Mouse (Mus musculus) cerebral cortex, adult 2 months (tissue): ENCODE results near the gene Gm9573.

Source experiments
- WGBS: fragments of 180-500 bp; shearing (Covaris S2); methylation state at CpG from one replicate; pipeline ENCODE4 v1.1.7; 2018; 5-methylcytosine and 5-hydroxymethylcytosine counted together

The Gm9573 gene

DNA sequence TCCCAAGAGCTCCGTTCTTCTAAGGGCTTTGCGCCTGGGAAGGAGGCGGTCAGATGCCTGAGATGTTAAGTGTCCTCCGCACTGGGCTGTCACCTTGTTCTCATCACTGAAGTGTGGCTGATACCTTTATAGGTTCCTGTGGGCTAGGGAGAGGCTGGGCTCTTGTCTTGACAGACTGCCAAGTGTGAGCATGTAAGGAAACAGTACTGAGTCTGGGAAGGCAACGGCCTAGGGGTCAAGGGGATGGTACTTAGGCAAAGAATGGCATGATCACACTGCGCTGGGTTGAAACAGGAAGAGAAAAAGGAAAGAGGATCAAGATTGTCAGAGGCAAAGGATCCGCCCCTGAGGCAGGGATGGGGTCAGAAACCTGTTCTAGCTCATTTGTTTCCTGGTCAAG, at the start of gene Gm9573:
Gene Gm9573, minus strand, starts transcription at position 101 of the 400 bp plus-strand sequence.
- WGBS: 87% methylated on average over 7 of the region's 7 CpGs

DNA sequence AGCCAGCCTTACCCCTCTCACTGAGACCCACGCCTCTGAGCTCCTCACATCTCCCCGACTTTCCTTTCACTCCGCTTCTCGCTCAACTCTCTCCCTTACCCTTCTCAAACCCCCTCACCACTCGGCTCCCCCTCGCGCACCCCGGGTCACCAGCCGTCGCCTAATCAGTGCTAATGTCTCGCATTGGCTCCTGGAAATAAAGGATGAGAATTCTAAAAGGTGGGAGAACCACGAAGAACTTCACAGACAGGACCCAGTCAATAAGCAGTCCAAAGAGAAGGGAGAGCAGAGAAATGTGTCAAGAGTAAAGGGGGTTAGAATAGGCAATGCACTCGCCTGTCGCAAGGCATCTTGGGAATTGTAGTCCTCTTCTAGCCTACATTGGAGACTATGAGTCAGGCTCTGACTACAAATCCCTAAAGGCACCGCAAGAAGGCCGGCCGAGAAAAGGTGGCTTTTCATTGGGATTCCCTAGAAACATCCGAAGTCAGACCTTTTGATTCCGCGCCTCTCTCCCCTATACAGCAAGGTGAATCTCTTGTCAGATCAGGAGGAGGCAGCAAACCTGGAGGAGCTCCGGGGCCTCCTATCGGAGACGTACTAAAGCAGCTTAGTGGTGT, 47.1 kb upstream of the Gm9573 start, which contains the start of gene Gtf2h4:
Gene Gtf2h4, minus strand, starts transcription at position 324 of the 620 bp plus-strand sequence.
- WGBS: 2% methylated on average over 23 of the region's 23 CpGs

DNA sequence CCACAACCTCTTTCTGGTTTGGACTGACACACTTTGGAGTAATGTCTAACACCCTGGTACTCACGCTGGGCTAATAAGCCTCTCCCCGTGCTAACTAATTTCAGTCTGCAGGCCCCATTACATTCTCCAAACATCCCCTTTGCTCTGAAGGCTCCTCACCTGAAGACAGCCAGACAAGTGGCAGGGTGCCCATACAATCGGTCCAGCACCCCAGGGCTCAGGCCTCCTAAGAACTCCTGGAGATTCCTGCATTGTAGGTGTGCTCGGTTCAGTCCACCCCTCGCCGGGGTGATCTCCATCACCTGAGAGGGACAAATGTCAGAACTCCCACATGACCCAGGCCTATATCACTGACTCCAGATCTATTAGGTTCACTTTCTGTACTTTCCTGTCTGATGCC, 46.1 kb upstream of the Gm9573 start:
- WGBS: 83% methylated on average over 6 of the region's 6 CpGs

- WGBS: 76% methylated on average over 6 of the region's 6 CpGs
Observed at GRCm38 (mm10) chr17:35671846-35672245, 45.4 kb upstream of the Gm9573 start.

DNA sequence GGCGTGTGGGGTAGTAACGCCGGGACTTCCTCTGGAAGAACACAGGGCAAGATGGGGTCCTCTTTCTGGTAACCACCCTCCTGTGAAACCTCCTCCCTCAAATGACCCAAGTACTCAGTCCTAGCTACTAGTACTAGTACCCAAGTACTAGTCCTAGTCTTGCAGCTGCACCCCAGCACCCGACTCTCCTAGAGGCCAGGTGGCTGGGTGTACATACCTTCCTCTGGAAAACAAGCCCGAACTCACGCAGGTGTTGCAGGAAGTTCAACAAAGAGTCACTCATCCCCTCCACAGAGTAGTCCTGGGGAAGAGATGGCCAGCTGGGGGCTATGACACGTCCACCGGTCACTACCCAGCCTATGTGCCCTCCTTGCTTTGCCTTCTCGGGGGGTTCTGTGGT, 43.3 kb upstream of the Gm9573 start:
- WGBS: 93% methylated on average over 9 of the region's 9 CpGs

DNA sequence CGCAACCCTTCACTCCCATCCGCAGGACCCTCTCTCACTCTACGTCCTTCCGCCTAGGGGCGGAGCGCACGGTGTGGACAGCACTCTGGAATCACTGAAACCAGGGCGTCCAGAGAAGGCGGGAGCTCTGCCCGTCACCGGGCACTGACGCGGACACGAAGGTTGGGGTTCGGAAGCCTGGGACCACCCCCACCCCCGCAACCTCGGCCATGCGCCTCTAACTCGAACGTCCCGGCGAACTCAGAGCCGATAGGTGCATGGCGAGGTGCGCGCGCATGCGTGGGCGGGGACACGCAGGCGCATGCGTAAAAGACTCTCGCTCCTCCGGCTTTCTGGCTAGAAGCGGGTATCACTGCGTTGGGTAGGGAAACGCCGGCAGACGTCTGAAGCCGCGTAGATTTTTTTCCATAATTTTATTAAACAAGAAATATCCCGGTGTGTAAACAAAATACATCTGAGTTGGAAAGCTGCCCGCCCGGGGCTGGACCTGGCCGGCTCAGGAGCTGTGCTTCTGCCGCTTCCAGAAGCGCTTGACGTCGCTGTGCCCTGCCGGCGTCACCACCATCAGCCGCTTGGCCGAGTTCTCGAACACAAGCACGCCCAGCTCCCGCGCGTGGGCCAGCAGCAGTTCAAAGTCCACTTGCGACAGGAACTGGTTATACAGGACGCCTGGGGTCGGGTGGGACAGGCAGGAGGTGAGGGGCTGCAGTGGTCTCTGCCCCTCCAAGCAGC, 41.1 kb upstream of the Gm9573 start, which contains the start of gene Vars2:
Gene Vars2, minus strand, starts transcription at position 259 of the 732 bp plus-strand sequence.
- WGBS: under 1% methylated on average over 61 of the region's 61 CpGs

DNA sequence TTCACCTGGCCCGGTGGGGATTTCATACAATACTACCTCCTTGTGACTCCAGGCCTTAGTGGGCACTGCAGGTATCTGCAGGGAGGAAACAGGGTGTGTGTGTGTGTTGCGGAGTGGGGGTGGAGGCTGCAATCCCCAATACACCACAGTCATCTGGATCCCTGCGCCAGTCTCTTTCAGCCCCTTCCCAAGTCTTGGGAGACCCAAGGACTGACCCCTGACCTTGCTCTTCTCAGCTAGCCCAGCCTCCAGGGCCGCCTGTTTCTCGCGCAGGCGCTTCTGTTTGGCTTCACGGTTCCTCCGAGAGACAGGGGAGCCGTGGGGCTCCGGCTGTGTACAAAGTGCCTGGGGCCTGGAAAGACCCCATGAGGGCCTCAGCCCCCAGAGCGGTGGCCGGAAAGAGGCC, 40.4 kb upstream of the Gm9573 start:
- 5% methylated on average over 13 of the region's 13 CpGs for WGBS

GRCm38 (mm10) chr17:35665957-35666515, 39.6 kb upstream of the Gm9573 start:
- WGBS: 74% methylated on average over 17 of the region's 17 CpGs

DNA sequence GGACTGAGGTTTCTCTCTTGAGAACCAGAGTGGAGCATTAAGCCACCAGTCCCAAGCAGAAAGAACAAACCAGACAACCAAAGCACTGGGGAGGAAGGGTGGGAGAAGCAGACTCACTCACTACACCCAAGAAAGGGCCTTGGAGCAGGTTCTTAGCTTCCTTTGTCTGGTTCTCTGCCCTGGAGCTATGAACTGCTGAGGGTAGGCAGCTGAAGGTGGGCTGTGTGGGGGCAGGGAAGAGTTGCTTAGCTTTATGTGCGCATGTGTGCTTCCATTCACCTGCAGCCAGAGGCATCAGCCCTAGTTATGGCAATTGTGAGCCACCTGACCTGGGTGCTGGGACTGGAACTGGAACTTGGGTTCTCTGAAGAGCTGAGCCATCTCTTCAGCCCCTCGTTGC, 26.6 kb upstream of the Gm9573 start:
- 77% methylated on average over 2 of the region's 2 CpGs for WGBS

GRCm38 (mm10) chr17:35649429-35649828, 23.0 kb upstream of the Gm9573 start:
- WGBS: 74% methylated on average over 2 of the region's 2 CpGs

GRCm38 (mm10) chr17:35643609-35644236, 17.3 kb upstream of the Gm9573 start, which contains the start of gene Mucl3:
Gene Mucl3 (minus strand): TSS chr17:35643695.
- WGBS: 77% methylated on average over 13 of the region's 13 CpGs

DNA sequence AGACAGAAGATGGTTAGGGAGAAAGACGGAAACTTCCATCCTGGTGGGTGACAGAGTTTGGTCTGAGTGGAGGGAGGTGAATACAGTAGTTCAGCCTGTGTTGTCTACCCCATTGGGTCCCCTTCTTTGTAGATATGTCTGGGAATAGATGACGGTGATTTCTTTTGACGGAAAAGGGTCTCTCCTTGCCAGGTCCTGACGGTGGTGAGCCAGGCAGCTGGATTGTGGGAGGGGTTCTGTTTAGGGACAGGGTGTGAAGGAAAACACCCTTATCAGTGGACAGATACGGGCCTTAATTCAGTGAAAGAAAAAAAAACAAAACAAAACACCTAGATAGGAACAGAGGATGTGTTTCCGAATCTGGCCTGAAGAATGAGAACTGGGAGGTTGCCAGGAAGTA, 12.9 kb upstream of the Gm9573 start:
- 59% methylated on average over 6 of the region's 6 CpGs for WGBS

DNA sequence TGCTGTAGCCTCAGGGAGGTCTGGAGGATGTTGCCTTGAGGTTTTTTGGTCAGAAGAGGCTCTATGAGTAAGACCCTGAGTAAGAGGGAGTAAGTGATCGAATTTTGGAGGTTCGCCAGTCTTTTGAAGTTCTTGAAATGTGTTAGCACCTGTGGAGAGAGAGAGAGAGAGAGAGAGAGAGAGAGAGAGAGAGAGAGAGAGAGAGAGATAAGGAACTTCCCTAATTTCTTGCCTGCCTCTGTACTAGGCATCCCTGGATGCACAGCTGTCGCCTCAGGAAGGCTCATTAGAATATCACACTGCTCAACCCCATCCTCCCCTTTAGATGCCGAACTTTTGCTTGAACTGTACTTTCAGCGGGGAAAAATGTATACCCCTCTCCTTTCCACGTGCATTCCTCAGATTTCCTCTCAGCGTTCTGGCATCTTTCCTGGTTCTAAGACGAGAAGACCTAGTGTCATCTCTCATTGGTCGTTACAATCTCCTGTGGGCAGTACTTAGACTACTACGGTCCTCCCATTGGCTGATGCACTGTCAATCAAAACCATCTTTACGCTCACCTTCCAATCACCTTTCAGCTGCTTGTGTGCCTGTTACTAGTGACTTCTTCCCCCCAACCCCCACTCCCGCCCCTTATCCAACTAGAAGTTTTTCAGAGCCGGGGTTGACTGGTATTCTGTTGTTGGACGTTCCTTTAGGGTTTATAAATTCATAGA, 12.2 kb upstream of the Gm9573 start:
- WGBS: 28% methylated on average over 14 of the region's 14 CpGs

DNA sequence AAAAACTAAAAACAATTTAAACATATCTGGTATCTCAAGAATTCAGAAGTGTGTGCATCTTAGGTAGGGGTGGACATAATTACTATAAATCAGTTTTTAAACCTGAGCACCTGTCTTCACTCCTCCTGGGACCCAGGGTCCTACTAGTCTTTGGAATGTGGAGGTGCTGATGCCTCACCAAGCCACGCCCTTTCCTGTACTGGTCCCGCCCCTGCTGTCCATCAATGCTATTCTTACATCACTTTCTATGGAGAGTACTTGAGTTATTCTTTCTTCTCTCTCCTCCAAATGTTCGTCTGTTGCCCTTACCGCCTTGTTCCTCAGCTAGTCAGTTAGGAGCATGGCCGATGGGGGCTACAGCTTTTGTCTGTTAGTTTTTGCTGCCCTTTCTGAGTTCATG, 9.9 kb upstream of the Gm9573 start:
- 26% methylated on average over 5 of the region's 5 CpGs for WGBS

- WGBS: 0% methylated on average over 15 of the region's 15 CpGs
Observed at GRCm38 (mm10) chr17:35635699-35636111, 9.3 kb upstream of the Gm9573 start.

GRCm38 (mm10) chr17:35635202-35635601, 8.8 kb upstream of the Gm9573 start:
- WGBS: 66% methylated on average over 3 of the region's 3 CpGs

DNA sequence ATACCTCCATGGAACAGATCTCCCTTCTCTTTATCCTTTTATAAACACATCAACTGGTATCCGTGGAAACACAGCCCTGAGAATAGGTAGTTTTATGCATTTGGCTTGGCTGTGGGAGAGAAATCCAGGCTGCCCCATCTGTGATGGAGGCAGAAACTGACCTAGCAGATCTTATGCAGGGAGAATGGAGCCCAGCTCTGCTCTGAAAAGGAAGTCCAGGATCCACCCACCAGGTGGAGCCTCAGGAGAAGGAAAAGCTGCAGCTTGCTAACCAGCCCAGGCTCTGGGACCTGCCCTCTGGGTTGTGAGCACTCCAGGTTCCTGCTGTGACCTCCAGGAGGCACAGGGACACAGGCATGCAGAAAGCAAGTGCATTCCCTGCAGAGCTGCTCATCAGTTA, 7.6 kb upstream of the Gm9573 start:
- 12% methylated on average over 1 of the region's 1 CpGs for WGBS

DNA sequence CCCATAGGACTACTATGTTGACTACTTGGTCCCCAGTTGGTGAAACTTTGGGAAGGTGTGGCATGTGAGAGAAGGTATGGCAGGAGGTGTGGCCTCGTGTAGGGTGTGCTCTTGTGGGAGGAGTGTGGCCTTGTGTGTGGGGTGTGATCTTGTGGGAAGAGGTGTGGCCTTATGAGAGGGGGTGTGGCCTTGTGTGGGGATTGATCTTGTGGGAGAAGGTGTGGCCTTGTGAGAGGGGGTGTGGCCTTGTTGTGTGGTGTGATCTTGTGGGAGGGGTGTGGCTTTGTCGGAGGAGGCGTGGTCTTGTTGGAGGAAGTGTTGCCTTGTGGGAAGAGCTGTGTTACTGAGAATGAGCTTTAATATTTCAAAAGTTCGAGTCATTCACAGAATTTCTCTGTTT, 9.3 kb downstream of the Gm9573 start:
- WGBS: 81% methylated on average over 4 of the region's 4 CpGs

DNA sequence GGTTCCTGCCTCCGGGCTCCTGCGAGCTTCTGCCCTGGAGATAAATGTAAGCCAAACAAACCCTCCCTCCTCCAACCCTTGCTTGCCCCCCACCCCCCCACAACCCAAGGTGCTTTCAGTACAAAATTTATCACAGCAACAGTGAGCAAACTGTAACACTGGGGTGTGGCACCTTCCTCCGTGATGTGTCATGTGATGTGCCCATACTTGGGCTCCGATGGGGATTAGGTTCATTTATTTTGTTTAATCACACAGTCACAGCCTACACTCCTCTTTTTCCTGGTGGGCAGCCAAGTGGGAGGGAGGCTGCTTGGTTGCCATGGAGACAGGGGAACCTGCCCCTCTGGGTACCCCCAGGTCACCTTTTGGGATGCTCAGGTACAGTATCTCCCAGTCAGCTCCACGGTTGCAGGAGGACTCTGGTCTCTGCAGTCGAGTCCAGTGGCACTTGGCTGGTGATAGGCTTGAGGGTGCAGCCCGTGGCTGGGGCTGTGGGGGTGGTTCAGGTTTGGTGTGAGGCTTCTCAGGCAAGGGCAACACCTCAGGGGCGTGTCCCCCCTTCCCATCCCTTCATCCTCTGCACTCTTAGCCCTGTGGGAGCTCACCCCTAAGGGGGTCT, 24.6 kb downstream of the Gm9573 start:
- WGBS: 39% methylated on average over 8 of the region's 8 CpGs

DNA sequence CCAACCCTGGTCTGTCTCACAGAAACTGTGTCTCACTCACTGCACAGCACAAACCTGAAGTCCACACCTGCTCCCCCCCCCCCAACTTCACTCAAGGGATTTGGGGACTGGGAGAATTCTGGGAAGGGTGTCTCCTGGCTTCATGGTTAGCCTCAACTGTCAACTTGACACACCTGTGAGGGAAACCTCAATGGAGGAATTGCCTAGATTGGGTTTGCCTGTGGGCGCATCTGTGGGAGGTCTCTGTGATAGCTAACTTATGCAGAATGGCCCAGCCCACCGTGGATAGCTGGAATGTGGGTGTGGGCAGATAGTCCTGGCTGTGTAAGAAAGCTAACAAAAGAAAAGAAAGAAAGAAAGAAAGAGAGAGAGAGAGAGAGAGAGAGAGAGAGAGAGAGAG, 25.2 kb downstream of the Gm9573 start, which contains the start of gene Sfta2:
Gene Sfta2, plus strand, starts transcription at position 301 of the 400 bp plus-strand sequence.
- WGBS: 62% methylated on average over 2 of the region's 2 CpGs

DNA sequence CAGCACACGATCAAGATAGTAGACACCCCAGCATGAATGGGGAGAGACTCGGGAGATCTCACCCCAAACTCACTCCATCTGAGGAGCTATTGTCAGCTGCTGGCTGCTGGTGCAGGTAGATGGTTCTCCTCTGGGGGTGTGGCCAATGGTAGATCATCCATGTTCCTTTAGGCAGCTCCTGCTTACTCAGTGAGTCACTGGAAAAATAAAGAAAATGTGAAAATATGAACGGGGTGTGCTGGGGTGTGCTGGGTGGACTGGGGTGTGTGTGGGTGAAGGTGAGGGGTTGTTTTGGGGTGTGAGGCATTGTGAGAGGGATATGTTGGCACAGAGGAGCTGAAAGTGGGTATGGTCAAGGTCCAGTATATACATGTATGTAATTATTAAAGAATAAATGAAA, 29.0 kb downstream of the Gm9573 start:
- WGBS: 91% methylated on average over 3 of the region's 3 CpGs
